Mouse (Mus musculus) heart, adult 2 months (tissue): ENCODE data around the gene Bcl2l13. TPM values are rescaled to one million over a fixed set of nuclear protein-coding genes. Genes with fewer than 3 reads are reported as not detected.

Experiments
- DNase-seq, 2 experiments: peaks; one replicate each; pipeline ENCODE4 v3.0.0; 2021
- H3K27ac ChIP-seq: fragments of 200-600 bp; 2 replicates; pipeline ENCODE4 v1.8.1; 2022
- H3K27me3 ChIP-seq: fragments of 200-500 bp; 2 replicates; pipeline ENCODE4 v1.6.1; 2012; ENCODE audit warnings: mild to moderate bottlenecking, low read length, inconsistent platforms, mixed read lengths; ENCODE audit not compliant: control insufficient read depth, insufficient read depth
- H3K36me3 ChIP-seq: fragments of 200-500 bp; 2 replicates; pipeline ENCODE4 v1.6.1; 2012; ENCODE audit warnings: low read length, inconsistent platforms; ENCODE audit not compliant: control insufficient read depth, insufficient read depth
- H3K4me1 ChIP-seq: fragments of 200-500 bp; 2 replicates; pipeline ENCODE4 v1.6.1; 2011; ENCODE audit warnings: low read length; ENCODE audit not compliant: control insufficient read depth, insufficient read depth
- H3K4me3 ChIP-seq: fragments of 200-600 bp; 2 replicates; pipeline ENCODE4 v1.8.1; 2022
- H3K79me2 ChIP-seq: fragments of 200-500 bp; replicated peaks from 2 replicates; pipeline ENCODE4 v1.6.1; 2012; ENCODE audit warnings: mild to moderate bottlenecking, inconsistent platforms, low read length, moderate library complexity, mixed read lengths; ENCODE audit not compliant: control insufficient read depth, insufficient read depth
- H3K9ac ChIP-seq: fragments of 200-500 bp; 2 replicates; pipeline ENCODE4 v1.6.1; 2012; ENCODE audit warnings: low read depth, mild to moderate bottlenecking, control low read depth, inconsistent platforms, low read length, mixed read lengths
- CTCF ChIP-seq: fragments of 200-600 bp; IDR thresholded peaks from 2 replicates; pipeline ENCODE4 v1.8.1; 2022; ENCODE audit warnings: antibody characterized with exemption, mild to moderate bottlenecking, moderate library complexity
- EP300 ChIP-seq: fragments of 200-500 bp; IDR thresholded peaks from 2 replicates; pipeline ENCODE4 v1.6.1; 2011; ENCODE audit warnings: low read depth, low read length, control low read depth; ENCODE audit not compliant: insufficient read depth
- POLR2A ChIP-seq: fragments of 200-500 bp; IDR thresholded peaks from 2 replicates; pipeline ENCODE4 v1.6.1; 2011; ENCODE audit warnings: mild to moderate bottlenecking, low read depth, low read length, control low read depth; ENCODE audit not compliant: insufficient read depth
- WGBS: fragments of 180-500 bp; shearing (Covaris S2); methylation state at CpG from one replicate; pipeline ENCODE4 v1.1.7; 2018; 5-methylcytosine and 5-hydroxymethylcytosine counted together
- intact Hi-C: fragments of 180-260 bp; cut with DNase I; formaldehyde crosslinking; loops from one replicate; pipeline ENCODE4 v1.15.1; 2025
- polyA plus RNA-seq: library from polyadenylated mRNA; depleted of rRNA; stranded (reverse); fragments of >200 nt; gene quantifications from 2 replicates; pipeline ENCODE4 v1.2.3, GENCODE M21; 2012
- total RNA-seq, 2 experiments: library from RNA; stranded (reverse); gene quantifications; 2 replicates each; pipeline ENCODE4 v1.2.3; 2021

Gene Bcl2l13
- total and polyA plus RNA-seq, 3 experiments: 36.2 to 84.8 (median 72.5) TPM

DNA sequence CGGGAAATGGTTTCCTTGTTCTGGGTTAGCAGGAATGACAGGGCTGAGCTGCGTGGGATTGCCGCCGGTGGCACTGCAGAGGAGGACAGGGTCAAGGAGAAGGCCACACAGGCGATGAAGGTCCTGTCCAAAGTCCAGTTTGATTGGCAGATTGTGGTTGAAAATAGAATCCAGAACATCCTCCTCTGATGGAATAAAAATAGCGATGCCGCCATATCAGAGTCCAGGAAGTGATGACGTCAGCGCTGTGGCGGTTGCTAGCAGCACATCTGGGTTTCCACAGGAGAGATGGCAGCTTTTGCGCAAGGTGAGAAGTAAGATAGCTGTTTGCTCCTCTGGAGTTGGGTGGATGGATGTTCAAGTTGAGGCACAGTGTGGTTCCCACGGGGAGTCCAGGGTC, 96.6 kb downstream of the Bcl2l13 start:
- no peaks in the 10 kb centered on the region for H3K36me3 ChIP-seq
- H3K4me3 ChIP-seq: no peak overlapping the region
- H3K79me2 ChIP-seq: no peaks in the 10 kb centered on the region
- 23% methylated on average over 12 of the region's 12 CpGs for WGBS
- peak in 1 of 2 experiments; percentile 63 for DNase-seq
- H3K4me1 ChIP-seq: peaks cover 5% of the 10 kb centered on the region; the same call in 1 of the 2 replicates
- intact Hi-C loops: no loop called here
- H3K27ac ChIP-seq: no peak overlapping the region
- no peaks in the 10 kb centered on the region for H3K27me3 ChIP-seq
- TF ChIP-seq POLR2A: no peak
- no peak for TF ChIP-seq CTCF
- TF ChIP-seq EP300: no peak
- no peak overlapping the region for H3K9ac ChIP-seq

DNA sequence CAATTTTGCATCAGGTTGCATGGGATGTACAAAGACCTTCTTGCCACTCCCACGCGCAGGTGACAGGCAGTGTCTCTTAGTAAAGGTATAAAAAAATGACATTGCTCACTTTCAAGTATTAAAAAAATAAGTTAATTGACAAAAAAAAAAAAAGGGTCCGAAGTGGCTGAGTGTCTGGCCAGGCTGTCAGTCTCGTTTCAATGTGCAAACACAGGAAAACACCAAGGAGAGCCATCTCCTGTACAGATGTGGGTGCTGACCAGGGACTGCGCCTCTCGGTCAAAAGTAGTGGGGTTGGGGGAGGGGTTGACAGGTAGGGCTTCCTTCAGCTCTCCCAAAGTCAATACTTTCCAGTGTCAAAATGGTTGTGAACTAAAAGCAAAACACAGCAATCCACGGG, 97.7 kb downstream of the Bcl2l13 start:
- no peaks in the 10 kb centered on the region for H3K79me2 ChIP-seq
- no peaks in the 10 kb centered on the region for H3K36me3 ChIP-seq
- no peak for DNase-seq
- WGBS: 88% methylated on average over 7 of the region's 7 CpGs
- H3K27ac ChIP-seq: no peak overlapping the region
- H3K9ac ChIP-seq: no peak overlapping the region
- intact Hi-C loops: no loop called here
- TF ChIP-seq POLR2A (no peak), EP300 (no peak), CTCF (no peak)
- H3K4me1 ChIP-seq: peaks cover 2% of the 10 kb centered on the region; the same call in 1 of the 2 replicates
- H3K4me3 ChIP-seq: no peak overlapping the region
- no peaks in the 10 kb centered on the region for H3K27me3 ChIP-seq

DNA sequence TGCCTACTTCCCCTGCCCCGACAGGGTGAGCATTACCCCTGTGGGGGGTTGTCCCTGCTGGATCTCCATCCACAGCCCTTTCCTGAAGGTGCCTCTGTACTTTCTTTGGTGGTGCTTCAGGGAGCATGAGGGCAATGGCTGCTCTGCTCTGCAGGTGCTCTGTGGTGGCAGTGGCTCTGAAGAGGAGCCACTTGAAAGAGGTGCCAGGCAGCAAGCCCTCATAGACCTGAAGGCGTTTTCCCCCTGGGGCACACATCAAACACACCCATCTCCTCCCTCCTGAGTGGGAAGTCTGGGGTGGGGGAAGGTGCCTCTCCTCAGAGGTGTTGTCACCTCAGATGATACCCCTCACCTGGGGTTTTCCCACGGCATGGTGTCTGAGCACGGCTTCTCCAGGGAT, 98.2 kb downstream of the Bcl2l13 start:
- TF ChIP-seq EP300 (no peak), CTCF (no peak), POLR2A (no peak)
- H3K9ac ChIP-seq: no peak overlapping the region
- intact Hi-C loops: no loop called here
- no peaks in the 10 kb centered on the region for H3K27me3 ChIP-seq
- no peaks in the 10 kb centered on the region for H3K79me2 ChIP-seq
- no peak for DNase-seq
- WGBS: 73% methylated on average over 4 of the region's 4 CpGs
- no peaks in the 10 kb centered on the region for H3K36me3 ChIP-seq
- H3K4me3 ChIP-seq: no peak overlapping the region
- H3K4me1 ChIP-seq: peaks cover 2% of the 10 kb centered on the region; the same call in 1 of the 2 replicates
- no peak overlapping the region for H3K27ac ChIP-seq

DNA sequence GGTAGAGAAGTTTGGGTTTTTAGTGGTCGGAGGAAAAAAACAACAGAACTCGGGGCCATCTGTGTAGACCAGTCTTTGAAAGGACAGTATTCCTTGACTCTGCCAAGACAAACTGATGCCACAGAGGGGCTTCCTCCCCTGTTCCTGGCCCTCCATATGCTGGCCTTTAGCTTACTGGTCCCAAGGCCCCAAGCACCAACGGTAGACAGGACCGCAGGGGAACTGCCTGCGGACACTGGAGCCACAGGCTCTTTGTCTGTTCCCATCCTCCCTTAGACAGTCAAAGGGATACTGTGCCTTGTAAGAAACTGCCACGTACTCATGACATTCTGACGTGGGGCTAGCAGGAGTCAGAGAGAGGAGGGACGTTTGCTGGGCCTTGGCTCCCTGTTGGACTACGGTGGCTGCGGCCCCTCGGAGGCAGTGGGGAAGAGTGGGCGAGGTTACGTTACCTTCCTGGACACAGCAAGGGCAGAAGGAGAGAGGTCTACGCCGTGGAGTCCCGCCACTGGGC, 101.1 kb downstream of the Bcl2l13 start:
- H3K79me2 ChIP-seq: no peaks in the 10 kb centered on the region
- no peak for TF ChIP-seq CTCF
- TF ChIP-seq EP300: no peak
- no peak for TF ChIP-seq POLR2A
- no peaks in the 10 kb centered on the region for H3K27me3 ChIP-seq
- no peak overlapping the region for H3K9ac ChIP-seq
- DNase-seq: no peak
- H3K36me3 ChIP-seq: no peaks in the 10 kb centered on the region
- intact Hi-C loops: no loop called here
- H3K4me1 ChIP-seq: peaks cover 2% of the 10 kb centered on the region; the same call in 1 of the 2 replicates
- no peak overlapping the region for H3K4me3 ChIP-seq
- no peak overlapping the region for H3K27ac ChIP-seq
- 80% methylated on average over 16 of the region's 16 CpGs for WGBS

DNA sequence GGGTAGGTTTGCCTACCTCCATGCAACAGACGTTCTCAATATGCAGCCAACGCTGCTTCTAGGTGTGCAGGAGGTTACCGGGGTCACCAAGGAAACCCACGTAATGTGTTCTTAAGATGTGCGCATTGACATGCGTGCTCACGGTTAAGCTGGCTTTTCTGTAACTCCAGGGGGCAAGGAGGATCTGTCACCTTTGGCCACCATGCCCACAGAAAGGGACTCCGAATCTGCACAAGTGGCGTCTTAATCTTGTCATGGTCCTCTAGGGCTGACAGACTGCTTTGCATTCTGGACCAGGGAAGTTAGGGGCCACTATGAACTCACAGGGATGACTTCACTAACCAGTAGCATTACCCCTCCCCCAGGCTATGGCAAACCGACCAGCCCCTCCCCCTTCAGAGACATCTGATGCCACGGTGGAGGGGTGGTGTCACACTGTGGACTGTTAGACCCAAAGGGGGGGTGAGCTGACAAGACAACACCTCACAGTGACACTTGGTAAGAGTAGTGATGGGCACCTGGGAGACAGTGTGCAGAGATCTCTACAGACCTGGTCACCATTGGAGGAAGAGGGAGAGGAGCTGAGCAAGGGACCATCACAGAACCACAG, 102.1 kb downstream of the Bcl2l13 start:
- Histone ChIP-seq H3K27ac (no peak overlapping the region), H3K79me2 (no peaks in the 10 kb centered on the region), H3K36me3 (no peaks in the 10 kb centered on the region), H3K27me3 (no peaks in the 10 kb centered on the region), H3K4me3 (no peak overlapping the region), H3K4me1 (no peaks in the 10 kb centered on the region), H3K9ac (no peak overlapping the region)
- 81% methylated on average over 11 of the region's 11 CpGs for WGBS
- no peak for DNase-seq
- TF ChIP-seq EP300: no peak
- no peak for TF ChIP-seq CTCF
- no peak for TF ChIP-seq POLR2A
- intact Hi-C loops: no loop called here

DNA sequence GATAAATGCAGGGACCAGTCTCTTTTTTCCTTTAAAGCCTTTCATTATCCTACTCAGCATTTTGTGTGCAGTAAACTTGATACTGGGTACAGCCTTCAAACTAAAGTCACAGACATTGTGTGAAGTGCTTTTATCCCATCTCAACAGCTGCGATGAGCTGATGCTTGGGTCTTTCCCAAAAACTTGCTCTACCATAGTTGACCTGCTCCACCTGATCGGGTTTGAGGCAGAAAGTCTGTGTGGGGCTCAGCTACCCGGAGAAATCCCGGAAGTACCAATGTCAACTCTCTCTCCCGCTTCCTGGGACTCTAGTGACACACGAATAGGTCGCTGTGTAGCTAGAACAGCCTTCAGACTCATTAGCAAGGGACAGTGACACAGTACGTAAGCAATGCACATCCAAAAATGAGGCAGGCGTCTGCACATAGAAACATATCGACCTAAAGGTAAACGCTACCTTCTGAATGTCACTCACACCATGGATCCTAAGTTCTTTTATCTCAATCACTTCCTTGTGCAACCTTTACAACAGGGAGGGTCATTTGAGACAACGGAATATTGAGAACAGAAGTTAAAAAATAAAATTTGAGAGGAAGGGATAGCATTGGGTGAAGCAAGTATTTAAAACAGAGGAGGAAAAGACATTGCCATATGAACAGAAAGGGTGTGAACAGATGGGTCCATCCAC, 102.9 kb downstream of the Bcl2l13 start:
- TF ChIP-seq POLR2A (no peak), EP300 (no peak), CTCF (no peak)
- intact Hi-C loops: no loop called here
- no peaks in the 10 kb centered on the region for H3K79me2 ChIP-seq
- no peak overlapping the region for H3K9ac ChIP-seq
- no peaks in the 10 kb centered on the region for H3K36me3 ChIP-seq
- H3K4me3 ChIP-seq: no peak overlapping the region
- 88% methylated on average over 12 of the region's 12 CpGs for WGBS
- no peak overlapping the region for H3K27ac ChIP-seq
- DNase-seq: no peak
- H3K27me3 ChIP-seq: no peaks in the 10 kb centered on the region
- no peaks in the 10 kb centered on the region for H3K4me1 ChIP-seq
